Mouse (Mus musculus) cerebellum, postnatal 10 days (tissue): ENCODE measurements at regions not wholly inside any gene's neighbourhood (a gene's known extent, or its start where the extent isn't known, plus 50 kb on each side); places are given as distances from the start of the nearest gene placed in this dataset.

Source experiments
- DNase-seq, 2 experiments: peaks; one replicate each; pipeline ENCODE4 v3.0.0; 2021; ENCODE audit warnings: mixed read lengths in 2 of 2

DNA sequence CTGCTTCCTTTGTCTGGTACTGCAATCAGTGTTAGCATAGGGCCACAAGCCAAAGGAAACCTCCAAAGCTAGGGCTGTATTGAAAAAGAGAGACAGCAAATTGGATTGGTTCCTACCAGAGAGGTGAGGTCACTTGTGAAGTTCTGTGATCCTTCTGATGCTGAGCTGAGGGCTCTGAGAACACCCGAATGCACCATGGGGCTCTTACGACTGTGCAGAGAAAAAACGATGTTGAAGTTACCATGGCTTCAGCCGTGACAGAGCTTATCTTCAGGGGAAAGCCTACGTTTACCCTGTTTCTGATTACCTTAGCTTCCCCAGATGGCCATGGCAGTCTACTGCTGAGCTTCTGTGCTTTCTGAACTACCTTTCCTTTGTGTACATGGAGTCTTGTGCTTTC, 53.9 kb upstream of the Fmo9 start:
- DNase-seq, result no peak

DNA sequence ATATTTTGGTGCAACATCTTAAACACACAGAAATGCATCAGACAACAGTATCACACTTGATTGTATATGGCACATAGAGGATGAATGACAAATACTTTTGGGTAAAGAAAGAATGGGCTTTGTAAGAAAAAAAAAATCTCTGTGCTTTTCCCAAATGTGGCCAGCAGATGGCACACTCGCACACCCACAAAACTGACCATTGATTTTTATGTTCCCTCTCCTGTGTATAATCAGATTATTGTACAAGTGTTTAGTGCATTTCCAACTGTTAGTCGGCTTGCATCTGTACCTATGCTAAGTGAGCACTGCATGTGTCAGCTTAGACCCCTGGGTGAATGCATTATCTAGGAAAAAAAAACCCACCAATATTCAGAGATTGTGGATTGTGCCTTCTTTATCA, 56.4 kb upstream of the Fmo9 start:
- DNase-seq, result peak; percentile 55 to 63

DNA sequence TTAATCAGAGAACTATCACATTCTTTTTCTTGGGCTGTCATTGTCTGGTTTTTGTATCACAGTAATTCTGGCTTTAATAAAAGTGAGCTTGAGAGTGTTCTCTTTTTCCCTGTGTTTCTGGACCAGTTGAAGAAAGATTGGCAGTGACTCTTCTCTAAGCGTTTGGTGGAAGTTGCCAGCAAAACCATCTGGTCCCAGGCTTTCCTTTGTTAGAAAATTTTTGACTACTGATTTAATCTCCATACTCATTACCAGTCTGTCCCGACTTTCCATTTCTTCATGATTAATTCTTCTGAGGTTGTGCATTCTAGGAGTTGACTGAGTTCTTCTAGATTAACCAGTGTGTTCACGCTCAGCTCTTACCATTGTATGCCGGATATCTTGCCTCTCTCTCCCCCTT, 68.6 kb upstream of the Fmo9 start:
- DNase-seq, result peak; percentile 74 to 76

DNA sequence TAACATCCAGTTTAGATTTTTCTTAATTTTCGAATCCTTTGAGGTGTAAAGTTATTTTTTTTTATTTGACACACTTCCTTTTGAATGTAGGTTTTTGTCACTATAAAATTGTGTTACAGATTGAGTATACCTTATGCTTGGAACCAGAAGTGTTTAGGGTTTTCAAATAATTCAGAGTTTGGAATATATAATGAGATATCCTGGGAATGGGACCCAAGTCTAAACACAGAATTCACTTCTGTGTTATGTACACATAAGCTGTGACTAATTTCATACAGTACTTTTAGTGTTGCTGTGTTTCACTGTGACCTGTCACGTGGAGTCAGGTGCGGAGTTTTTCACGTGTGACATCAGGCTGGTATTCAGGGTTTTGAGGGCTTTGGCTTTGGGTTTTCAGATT, 69.1 kb upstream of the Fmo9 start:
- no peak for DNase-seq

DNA sequence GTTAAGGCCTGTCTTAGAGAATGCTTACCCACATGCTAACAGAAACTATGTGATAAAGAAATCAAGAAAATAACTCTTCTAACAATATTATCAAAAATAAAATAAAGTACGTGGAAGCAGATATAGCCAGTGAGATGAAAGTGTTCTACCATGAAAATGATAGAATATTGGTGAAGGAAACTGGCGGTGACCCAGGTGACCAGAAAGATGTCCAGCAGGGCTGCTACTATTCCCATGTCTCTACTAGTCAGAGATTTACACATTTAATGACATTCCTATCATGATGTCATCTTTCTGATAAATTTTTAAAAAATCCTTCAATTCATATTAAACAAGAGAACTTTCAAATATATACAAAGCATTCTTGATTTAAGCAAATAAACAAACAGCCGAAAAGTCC, 69.8 kb upstream of the Fmo9 start:
- DNase-seq, result peak; percentile 81 to 83

DNA sequence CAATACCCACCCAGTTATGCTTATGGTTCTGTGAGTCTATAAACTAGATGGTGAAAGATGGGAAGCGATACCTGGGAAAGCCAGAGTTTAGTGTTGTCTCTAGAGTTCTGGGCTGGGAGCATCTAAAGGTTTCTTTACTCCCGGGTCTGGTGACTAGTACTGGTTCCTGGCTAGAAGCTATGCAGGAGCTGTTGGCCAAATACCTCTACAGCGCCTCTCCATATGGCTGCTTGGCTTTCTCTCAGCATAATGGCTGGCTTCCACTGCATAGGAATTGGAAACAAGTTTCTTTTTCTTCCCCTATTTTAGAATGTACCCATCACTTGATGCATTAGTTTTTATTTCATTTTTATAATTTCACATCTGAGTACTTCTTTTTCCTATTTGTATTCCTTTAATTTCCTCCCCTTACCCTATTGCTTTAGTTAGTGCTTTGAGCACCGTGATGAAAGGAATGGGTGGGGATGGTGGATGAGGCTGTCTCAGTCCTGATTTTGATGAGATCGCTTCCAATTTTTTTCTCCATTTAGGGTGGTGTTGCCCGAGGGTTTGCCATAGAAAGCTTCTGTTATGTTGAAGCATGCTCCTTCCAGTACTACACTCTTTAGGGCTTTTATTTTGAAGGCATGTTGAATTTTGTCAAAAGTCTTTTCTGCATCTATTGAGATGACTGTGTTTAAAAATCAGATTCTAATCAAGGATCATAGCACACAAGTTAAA, 71.5 kb upstream of the Fmo9 start:
- DNase-seq, result peak; percentile 84

DNA sequence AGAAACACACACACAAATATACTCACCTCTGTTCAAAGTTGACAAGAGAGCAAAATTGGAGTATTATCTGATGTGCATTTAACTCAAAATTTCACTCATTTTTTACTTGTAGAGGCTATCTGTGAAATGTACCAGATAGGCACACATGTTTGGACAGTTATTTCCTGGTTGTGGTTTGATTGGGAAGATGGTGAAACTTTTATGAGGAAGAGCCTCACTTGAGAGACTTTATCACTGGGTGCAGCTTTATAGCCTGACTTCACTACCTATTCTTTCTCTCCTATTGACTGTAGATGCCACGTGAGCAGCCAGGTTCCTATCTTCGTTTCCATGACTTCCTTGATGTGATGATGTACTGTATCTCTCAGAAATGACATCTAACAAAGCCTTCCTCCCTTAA, 77.3 kb upstream of the Fmo9 start:
- no peak for DNase-seq

DNA sequence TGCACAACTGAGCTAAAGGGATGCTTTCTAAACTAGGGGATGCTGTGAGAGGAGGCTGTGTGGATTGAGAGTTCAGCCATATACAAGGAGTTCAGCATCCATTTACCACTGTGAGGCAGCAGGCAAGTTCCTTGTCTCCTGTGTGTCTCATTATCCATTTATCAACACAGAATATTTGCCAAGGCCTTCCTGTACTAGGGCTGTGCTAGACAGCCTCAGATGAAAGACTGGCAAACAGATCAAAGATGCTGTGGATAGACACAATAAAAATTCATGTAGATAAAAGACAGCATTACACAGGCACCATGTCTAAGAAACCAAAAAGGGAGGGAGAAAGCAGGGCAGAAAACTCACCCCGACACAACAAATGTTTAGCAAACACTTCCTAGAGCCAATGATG, 91.5 kb upstream of the Fmo9 start:
- DNase-seq, result no peak

DNA sequence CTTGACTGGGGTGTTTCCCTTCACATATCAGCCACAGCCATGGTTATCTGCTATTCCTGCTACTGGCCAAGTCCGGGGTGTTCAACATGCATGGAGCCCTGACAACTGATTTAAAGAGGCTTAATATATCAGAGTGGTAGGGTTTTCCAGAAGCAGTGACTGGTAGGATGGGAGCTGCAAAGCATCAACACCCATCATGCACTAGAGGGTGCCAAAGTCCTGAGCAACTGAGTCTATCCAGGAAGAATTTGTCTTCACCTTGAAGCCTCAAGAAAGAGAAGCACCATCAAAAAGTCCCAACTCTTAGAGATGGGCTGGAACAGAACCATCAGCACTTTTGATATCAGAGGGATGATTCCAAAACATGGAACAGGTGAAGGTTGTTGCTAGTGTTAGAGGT, 100.5 kb upstream of the Fmo9 start:
- DNase-seq, result peak; percentile 80

DNA sequence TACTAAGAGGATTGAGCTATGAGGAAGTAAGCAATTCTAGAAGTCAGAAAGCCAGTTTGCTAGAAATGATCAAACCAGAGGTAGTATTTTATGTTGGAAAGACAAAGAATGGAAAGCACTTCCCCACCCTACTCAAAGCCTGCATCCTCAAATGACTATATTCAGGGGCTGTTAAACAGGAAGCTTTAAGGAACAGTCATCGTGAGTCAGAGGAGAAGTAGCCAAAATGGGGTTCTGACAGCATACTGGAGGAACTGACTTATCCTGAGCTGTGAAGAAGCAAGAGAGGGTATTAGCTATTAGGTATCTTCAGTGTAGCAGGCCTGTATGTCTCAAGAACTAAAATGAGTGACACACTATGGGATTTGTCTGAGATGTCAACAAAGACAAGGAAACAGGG, 106.3 kb upstream of the Fmo9 start:
- DNase-seq, result no peak

DNA sequence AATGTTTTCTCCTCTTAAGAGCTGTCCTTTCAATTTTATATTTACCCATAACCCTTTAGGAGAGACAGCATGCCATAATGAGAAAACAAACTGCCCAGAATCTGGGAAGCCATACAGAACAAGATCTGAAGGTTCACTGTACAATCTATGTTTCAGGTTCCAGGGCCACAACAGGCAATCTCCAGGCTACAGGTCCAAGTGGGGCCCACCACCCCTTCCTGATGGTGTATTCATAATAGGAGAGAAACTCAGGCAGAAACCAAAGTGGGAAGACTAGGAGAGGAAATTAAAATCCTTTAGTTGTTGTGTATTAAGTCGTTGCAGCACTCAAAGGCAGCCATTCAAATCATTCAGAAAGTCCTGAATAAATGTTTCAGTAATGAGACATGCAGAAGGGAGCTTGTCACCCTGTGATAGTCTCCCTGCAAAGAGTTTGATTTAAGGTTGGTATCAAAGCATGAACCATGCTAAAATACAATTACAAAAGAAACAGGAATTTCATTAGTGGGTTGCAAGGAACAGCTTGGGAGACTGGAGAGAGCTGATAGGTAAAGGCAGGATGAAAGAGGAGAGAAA, 107.3 kb upstream of the Fmo9 start:
- no peak for DNase-seq

DNA sequence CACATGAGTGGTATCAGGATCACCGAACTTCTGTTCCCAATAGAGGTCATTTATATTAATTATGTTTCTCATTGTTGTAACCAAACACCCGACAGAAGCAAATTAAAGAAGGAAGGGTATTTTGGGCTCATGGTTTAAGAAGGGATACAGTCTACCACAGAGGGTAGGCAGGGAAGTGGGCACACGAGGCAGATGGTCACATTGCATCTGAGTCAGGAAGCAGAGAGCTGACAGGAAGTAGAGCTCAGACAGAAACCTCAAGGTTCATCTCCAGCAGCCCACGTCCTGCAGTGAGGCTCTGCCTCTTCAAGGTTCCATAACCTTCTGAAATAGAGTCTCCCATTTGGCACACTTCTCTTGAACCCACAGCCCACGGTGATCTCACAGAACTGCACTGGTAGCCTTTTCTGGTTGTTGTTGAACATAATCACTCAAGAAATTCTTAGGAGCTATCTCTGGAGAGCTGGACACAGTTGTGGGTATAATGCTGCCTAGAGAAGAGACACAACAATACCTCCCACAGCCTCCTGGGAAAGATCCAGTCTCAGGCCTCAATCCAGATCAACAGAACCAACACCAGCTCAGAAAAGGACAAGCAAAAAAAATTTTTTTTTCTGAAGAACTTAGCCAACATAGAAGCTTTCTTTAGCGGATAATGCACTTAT, 111.5 kb upstream of the Fmo9 start:
- no peak for DNase-seq

DNA sequence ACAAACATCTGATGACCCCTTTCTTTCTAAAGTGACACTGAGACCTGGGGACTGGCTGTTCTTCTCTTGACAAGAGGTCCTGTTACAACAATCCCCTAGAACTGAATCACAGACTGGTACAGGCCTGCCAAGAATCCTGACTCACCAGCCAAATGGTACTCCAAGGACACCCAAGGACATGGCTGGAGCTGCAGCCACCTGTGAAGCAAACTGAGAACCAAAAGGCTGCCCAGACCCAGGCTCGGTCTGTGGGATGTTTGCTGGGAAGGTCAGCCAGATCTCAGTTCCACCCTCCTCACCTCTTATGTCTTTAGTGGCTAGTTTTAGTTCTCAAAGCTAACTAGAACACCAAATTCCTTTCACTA, 112.1 kb upstream of the Fmo9 start:
- DNase-seq, result peak; percentile 54 to 66

DNA sequence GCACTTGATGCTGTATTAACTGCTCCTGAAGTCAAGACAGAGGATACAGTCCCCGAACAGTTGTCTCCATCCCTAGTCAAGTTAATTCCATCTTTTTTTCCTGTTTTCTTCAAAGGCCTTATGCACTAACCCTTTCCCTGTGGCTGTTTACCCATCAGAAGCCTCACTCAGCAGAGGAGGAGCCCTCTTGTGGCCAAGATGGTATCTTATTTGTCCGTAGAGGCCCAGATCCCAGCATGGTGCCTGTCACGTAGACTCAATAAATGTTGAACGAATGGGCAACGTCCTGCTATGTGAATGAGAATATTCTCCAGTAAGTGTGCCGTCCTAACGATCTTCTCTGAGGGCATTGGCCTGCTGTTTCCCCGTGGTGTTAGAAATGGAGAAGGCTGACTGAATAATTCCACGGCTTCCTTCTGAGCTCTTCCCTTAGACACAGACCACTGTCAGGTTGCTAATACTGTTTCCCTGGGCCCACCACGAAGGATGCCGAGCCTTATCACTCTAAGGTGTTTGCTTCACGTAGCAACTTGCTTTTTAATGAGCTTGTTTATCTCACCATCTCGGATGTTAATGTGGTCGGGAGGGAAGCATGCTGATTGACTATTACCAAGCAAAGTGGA, 113.1 kb upstream of the Fmo9 start:
- DNase-seq, result peak; percentile 77 to 85

DNA sequence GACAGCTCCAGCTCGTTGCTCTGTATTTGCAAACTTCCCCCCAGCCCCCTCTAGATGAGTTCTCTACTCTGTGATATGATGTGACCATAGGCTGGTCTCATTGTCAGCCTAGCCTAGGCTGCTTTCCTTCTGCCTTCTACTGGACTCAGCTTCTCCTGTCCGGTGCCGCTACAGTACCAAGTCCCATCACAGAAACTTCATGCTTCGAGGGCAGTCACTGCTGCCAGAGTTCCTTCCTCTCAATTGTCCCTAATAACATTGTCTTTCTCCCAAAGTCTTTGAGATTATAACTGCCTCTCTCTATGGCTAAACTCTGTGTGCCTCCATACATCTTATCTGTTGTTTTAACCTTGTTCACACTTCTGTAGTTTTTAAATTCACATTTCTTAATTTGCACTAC, 114.0 kb upstream of the Fmo9 start:
- no peak for DNase-seq

DNA sequence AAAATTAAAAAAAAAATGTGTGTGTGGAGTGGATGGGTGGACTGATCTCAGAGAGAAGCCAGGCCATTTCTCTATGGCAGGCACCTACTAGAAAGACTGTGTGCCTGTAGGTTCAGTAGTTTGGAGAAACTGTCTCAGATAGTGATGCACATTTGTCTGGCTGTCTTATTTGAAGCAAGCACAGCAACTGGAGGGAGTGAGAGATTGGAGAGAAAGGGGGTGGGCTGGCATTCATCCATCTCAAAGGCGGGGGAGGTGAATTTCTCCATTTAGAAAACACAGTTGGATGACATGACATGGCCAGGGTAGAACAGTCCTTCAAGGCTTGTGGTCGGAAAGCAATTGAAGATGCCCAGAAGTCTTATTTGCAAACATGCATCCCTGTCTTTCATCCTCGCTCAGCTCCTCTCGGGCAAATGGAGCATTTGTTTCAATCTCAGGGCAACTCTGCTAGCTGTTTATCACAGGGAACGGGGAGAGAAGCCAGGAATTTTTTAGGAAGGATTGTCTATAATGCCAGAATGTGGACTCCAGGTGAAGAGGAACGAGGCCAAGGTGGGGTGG, 114.8 kb upstream of the Fmo9 start:
- peak; percentile 85 to 87 for DNase-seq

DNA sequence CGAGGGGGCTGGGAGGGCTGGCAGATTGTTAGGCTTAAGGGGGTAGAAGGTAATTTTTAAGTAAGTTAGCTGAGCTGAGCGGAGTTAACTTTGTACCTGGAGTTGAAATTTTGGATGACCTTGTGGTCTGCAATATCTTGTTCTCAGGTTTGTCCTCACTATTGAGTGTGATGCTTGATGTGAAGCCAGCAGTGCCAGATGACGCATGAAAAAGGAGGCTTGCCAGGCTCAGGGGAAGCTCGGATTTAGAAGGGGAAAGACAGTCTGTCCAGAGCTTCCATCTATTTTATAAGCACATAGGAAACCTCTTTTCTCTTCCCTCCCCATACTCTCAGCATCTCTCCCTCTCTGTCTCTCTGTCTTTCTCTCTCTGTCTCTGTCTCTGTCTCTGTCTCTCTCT, 115.3 kb upstream of the Fmo9 start:
- DNase-seq, result peak; percentile 84 to 85

DNA sequence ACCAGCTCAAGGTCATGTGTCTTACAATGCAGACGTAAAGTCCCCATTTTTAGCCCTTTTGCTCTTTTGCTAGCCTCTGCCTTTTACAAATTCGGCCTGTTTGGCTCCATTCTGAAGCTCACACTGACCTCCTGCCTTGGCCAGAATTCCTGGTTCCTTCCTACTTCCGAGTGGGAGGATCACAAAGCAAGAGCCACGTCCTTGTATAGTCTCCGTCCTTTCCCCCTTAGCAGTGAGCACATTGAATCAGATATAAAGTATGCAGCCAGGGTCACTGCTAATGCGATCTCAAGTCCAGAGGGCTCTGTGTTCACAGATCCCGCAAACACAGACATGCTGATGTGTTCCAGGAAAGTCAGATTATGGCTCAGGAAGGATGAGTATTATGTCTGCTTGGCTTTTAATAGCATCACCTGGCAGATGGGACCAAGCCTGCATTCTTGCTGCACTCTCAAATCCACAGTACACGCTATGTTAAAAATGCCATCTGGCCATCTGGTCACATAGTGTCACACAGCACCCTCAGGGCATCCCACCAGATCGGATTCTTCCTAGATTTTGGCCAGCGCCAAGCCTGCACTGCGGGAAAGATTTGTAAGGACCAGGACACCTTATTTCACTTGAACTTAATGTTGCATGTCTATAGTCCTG, 119.4 kb upstream of the Fmo9 start:
- peak; percentile 83 to 89 for DNase-seq

DNA sequence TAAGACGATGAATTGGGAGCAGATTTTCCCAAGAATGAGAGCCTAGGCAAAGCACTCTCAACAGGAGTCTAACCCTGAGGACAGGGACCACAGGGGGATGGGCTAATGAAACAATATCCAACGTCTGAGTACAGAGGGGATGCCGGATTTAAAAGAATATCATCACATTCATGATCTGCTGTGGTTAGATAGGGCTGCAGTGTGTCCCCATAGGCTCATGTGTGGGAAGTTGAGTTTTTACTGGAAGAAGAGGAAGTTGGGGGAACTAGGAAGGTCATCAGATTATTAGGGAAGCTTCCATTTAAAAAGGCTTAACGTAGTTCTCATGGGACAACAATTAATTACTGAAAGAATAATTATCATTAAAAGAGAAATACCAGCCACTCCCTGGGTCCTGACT, 120.3 kb upstream of the Fmo9 start:
- DNase-seq, result no peak

DNA sequence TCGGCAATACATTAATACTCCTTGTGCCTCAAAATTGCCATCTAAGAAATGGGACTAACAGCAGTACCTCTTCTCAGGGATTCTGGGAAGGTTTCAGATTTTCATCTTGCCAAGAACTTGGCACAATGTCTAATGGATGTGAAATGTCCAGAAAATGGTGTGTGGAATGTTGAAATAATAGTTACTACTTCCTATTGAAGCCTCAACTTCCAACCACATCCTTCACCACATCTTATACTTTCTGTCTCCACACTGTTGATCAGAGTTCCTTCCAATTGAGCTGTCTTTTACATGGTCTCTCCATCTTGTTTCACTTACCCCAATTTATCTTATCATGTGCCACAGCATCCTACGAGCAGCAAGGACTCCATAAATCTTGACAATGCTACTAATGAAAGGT, 122.3 kb upstream of the Fmo9 start:
- DNase-seq, result no peak

DNA sequence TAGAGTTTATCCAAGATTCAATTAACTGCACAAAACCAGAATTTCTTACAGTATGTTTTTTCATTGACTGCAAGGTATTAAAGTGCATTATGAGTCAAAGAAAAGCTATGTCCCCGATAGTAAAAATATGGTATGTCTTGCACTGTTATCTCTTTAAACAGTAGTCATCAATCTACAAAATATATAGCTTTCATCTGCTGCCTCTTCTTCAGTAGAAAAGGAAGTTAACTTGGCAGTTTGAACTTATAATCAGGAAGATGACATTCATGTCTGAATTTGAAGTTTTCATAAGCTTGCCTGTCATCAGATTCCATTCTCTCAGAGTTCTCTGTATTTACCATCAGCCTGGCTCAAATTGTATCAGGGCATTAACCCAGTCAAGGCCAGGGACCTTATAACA, 122.7 kb upstream of the Fmo9 start:
- no peak for DNase-seq

DNA sequence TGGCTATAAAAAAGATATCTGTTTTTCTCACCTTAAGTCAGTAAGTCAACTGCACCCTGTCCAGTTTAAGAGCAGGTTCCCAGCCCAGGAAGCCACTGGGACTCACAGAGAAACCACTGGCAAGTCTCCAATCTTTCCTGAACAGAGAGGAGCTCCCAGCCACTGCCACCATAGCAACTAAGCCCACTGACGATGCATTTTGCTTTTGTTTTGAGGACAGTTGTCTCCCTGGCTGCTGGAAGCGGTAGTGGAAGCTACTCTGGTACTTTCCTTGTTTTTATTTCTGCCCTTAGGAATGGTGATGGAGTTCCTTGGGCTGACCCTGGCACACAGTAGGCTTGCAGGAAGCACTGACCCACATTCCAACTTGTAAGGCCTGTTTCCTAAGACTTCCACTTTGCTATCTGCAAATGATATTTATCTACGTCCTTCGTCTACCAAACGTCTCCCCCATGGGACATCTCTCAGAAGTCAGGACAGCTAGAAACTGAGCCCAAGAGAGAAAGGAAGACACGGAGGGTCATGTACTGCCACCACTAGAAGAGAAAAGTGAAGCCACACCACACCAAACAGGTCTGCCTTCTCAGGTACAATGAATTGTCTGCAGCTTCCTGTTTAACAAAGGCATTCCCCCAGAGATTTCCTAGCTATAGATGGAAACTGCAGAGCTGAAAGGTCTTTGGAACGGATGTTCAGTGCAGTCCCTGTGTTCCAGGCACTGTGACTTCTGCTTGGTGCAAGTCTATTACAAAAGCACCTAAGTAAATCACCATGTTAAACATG, 125.7 kb upstream of the Fmo9 start:
- peak; percentile 18 to 44 for DNase-seq
